Mouse (Mus musculus) spleen, adult 2 months (tissue): Measurements from ENCODE around the gene Clasp2.

Experiments
- CTCF ChIP-seq: fragments of 200-500 bp; IDR thresholded peaks from 2 replicates; pipeline ENCODE4 v1.5.1; 2011; ENCODE audit warnings: mild to moderate bottlenecking, inconsistent platforms; ENCODE audit not compliant: insufficient read depth, insufficient read length, insufficient replicate concordance; ENCODE audit errors: extremely low read depth
- POLR2A ChIP-seq: fragments of 200-500 bp; IDR thresholded peaks from 2 replicates; pipeline ENCODE4 v1.6.1; 2011; ENCODE audit warnings: low read depth, low read length, inconsistent platforms

GRCm38 (mm10) chr9:113935638-113936037 is 194.4 kb downstream of the Clasp2 start:
- no peak for TF ChIP-seq CTCF
- TF ChIP-seq POLR2A = no peak
